Mouse (Mus musculus): ENCODE data around the gene Pwp2. TPM values are rescaled to one million over a fixed set of nuclear protein-coding genes. Genes with fewer than 3 reads are reported as not detected.

Gene Pwp2
- total RNA-seq, 1 experiment from 2014 or later: 32.2 TPM

DNA sequence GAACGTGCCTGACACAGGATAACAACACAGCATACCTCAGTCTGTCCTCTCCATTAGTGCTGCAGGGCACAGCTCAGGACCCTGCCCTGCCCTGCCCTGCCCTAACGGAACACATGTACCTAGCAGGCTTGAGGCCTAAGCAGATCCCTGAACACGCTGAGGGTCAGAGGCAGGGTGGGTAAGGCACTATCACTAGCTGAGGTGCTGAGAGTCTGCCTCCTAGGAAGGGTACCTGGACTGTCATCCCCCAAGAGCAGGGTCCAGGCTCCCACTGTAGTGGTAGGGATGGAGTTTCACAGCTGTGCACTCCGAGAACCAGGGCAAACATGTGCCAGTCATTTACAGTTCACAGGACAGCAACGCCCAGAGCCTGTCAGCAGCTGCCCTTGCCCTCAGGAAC, 10.5 kb downstream of the Pwp2 start:
- no peak for ATAC-seq (replicated peaks; ENCODE audit: low read depth, poor library complexity, severe bottlenecking)

DNA sequence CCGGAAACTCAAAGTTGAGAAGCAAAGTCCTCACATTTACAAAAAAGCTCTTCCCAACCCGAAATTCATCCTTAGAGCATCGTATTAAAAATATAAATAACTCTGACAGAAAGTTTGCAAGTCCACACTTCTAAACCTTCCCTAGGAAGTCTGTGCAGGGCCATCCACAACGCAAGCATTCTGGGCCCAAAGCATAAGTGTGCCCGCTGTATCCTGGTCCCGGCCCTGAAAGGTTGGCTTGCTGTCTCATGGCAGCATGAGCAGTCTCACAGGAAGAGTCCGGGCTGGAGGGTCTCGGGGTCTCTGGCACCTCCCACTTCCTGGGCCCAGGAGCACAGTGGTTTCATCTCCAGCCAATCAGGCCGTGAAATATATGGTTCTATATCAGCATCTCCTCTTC, 13.4 kb downstream of the Pwp2 start:
- no peak for ATAC-seq (replicated peaks; ENCODE audit: low read depth, poor library complexity, severe bottlenecking)

DNA sequence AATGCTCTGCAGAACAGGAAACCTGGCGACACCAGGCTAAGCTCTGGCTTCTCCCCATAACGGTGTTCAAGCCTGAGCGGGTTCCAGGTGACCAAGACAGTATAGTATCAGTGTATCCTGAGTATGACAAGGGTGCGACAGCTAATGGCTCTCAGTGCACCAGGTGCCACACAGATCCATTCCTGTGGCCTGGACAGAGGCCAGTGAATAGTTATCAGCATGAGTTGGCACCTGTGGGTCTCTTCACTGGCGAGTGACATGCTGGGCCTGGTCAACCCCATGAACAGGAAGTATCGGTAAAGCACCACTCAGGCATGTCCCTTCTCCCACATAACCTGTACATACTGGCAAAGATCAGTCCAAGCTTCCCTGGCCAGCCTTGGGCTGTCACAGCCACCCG, 13.9 kb downstream of the Pwp2 start:
- ATAC-seq (replicated peaks; ENCODE audit: low read depth, poor library complexity, severe bottlenecking): no peak

DNA sequence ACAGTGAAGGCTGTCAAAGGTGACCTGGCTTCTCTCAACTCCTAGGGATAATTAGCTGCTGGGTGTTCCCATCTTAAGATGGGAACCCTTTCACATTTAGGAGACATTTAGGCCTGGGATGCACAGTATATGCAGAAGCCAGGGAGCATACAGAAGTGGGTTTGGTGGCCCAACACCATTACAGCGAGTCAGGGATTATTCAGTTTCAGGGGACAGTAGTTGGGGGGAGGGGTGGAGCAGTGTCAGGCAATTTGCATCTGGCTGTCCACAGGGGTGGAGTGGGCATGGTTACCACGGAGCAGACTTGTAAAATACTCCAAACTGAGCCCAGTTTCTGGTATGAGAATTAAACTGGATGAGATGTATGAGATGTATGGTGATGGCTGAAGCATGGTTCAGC, 14.5 kb downstream of the Pwp2 start:
- ATAC-seq (replicated peaks; ENCODE audit: low read depth, poor library complexity, severe bottlenecking): no peak

DNA sequence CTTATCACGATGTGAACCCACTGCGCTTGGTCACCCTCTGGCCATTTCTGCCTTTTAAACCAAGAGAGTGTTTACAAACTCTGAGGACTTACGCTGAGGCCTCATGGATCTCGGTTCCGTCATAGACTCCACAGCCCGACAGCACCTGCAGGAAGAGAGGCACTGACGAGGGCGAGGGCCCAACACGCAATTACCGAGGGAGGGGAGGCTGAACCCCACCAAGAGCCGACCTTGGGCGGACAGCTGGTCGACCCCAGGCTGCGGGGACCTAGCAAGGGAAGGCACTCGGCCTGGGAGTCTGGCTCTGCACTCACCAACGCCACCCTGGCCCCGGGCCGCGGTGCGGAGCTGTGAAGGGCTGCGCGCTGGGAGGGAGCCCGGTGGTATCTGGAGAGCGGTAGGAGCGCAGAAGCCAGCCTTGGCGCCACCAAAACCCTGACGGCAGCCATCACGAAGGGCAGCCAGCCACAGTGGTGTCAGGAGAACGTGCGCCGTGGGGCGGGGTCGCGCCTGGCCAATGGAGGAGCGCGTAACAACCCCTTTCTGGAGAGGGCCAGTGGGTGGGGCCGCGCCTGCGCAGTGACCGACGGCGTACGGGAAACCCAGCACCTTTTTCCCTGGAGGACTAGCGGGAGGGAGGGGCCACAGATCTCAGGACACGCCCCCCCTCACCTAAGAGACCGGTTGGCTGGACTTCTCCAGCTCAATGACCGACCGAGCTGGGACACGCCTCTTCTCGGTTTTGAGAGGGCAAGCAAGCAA, 15.5 kb downstream of the Pwp2 start, which contains the start of gene D10Jhu81e:
TSS of gene D10Jhu81e (minus strand) at position 502 of the 762 bp plus-strand sequence.
- ATAC-seq (replicated peaks; ENCODE audit: low read depth, poor library complexity, severe bottlenecking): peak; percentile 94

DNA sequence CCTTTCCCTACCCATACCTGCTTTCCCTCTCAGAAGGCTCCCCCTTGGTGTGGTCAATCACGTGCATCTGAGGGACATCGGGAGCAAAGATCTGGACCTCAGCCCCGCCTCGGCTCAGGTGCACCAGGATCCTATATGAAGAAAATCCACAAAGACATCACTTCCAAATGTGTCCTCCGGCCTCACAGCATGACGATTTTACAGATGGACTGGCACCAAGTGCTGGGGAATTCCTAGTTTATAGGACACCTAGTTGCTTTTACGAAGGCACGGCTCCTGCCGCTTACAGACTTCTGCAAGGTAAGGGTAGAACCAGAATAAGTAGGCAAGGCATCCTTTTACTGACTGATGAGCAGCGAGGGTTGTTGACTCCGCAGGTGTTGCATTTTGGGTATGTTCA, 16.2 kb downstream of the Pwp2 start:
- no peak for ATAC-seq (replicated peaks; ENCODE audit: low read depth, poor library complexity, severe bottlenecking)

- ATAC-seq (replicated peaks; ENCODE audit: low read depth, poor library complexity, severe bottlenecking): no peak
Measured at GRCm38 (mm10) chr10:78167775-78168174, 17.2 kb downstream of the Pwp2 start.

DNA sequence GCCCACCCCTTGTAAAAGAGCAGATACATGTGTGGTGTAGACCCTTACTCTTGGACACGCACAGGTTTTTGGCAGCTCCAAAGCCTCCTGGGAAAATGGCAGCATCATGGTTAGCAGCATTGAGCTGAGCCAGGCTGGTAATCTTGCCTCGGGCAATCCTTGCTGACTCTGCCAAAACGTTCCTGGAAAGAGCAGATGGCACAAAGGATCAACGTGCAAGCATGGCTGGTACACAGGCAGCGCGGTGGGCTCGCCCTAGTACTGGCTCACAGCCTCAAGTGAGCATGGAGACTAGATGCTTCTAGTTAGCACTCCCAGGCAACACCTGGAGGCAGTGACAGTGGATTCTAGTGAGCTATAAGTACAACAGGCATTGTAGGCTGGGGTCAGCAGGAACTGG, 17.6 kb downstream of the Pwp2 start:
- ATAC-seq (replicated peaks; ENCODE audit: low read depth, poor library complexity, severe bottlenecking): no peak

- ATAC-seq (replicated peaks; ENCODE audit: low read depth, poor library complexity, severe bottlenecking): no peak
Measured at GRCm38 (mm10) chr10:78165256-78166005, 19.5 kb downstream of the Pwp2 start.

DNA sequence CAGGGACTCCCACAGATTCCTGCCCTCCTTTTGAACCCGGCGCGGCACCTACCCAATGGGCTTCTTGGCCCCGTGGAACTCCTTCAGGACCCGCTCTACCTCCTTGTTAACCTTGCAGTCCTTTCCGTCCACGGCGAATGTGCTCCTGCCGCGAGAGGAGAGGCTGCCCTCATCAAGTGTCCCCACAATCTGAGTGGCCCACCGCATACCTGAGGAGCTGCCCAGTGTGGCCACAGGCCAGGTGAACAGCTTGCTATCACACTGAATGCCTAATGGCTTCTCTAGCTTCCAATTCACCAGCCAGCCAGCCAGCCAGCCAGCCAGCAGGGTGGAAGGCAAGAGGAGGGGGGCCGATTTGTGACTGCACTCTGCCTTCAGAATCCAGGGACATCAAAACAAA, 20.2 kb downstream of the Pwp2 start:
- ATAC-seq (replicated peaks; ENCODE audit: low read depth, poor library complexity, severe bottlenecking): no peak

DNA sequence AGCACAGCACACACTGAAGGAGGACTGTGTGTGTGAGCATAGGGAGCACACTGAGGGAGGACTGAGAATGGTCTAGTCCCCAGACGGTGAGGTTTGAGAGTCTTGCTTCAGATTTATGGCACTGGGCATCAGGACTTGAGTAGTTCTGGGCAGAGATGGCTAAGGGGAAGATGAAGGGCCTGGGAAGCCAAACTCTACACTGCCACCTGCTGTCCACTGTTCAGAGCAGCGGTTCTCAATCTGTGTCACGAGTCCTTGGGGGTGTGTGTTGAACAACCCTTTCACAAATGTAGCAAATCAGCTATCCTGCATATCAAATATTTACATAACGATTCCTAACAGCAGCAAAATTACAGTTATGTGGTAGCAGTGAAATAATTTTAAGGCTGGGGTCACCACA, 21.0 kb downstream of the Pwp2 start:
- ATAC-seq (replicated peaks; ENCODE audit: low read depth, poor library complexity, severe bottlenecking): peak; percentile 48

DNA sequence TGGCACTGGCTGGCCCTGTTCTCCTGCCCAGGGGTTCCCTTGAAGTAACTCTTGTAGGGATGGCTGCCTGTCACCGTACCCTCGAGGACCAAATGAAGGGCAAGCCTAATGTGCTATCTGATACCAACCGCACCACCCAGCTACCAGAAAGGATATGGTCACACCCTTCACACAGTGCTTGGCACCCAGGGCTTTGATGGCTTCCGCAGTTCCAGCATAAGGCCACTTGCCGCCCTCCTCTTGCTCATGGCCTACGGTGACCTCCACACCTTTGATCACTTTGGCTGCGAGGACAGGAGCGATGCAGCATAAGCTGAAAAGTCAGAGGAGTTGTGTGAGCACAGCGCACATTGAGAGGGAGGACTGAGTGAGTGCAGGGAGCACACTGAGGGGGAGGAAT, 21.7 kb downstream of the Pwp2 start:
- no peak for ATAC-seq (replicated peaks; ENCODE audit: low read depth, poor library complexity, severe bottlenecking)

GRCm38 (mm10) chr10:78162646-78163045, 22.3 kb downstream of the Pwp2 start:
- no peak for ATAC-seq (replicated peaks; ENCODE audit: low read depth, poor library complexity, severe bottlenecking)

GRCm38 (mm10) chr10:78161096-78161495, 23.9 kb downstream of the Pwp2 start:
- no peak for ATAC-seq (replicated peaks; ENCODE audit: low read depth, poor library complexity, severe bottlenecking)

GRCm38 (mm10) chr10:78160369-78161095, 24.4 kb downstream of the Pwp2 start:
- ATAC-seq (replicated peaks; ENCODE audit: low read depth, poor library complexity, severe bottlenecking): peak; percentile 55

DNA sequence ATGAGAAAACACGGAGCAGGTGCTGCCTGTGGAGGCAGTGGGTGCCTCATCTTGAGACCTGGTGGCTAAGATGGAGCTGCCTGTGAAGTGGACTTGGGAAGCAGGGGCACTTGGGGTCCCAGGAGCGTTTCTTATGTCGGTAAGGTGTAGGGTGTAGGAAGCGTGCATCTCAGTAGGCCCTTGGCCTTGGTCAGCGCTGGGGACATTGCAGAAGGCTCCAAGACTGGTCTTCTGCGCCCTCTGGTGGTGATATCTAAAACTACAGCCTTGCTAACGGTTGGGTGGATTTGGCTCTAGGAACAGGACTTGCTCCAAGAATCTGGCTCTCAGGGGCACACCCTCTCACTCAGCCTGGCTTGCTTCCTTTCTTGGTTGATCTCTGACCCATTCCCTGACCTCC, 25.0 kb downstream of the Pwp2 start:
- ATAC-seq (replicated peaks; ENCODE audit: low read depth, poor library complexity, severe bottlenecking): peak; percentile 67

DNA sequence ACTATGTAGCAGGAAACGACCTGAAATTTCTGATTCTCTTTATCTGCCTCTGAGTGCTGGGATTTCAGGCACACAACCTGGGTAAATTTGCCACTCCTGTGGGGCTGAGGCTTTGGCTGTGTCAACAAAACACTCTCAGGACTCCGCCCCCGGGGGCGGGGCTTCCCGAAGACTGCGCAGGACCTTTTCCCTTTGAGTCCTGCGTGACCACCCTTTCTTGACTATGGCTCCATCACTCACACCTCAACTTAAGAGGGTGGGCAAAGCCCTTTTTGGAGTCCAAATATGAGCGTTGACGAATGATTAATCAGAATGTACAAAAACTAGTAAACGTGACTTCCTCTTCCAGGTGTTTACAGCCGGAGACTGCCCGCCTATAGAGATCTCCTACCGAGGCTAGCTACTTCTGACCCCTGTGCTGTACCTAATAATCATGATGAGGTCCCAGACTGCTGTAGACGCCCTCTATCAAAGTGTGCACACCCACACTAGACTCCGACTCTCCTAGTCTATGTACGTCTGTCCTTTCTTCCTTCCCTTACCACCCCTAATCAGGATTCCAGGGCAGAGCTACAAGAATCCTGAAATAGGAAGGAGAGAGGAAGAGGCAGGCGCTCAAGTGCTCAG, 25.6 kb downstream of the Pwp2 start:
- ATAC-seq (replicated peaks; ENCODE audit: low read depth, poor library complexity, severe bottlenecking): 0 out of 2 replicates have a peak, but pooled peaks have one; percentile 21

GRCm38 (mm10) chr10:78158041-78158440, 26.9 kb downstream of the Pwp2 start:
- ATAC-seq (replicated peaks; ENCODE audit: low read depth, poor library complexity, severe bottlenecking): no peak

- ATAC-seq (replicated peaks; ENCODE audit: low read depth, poor library complexity, severe bottlenecking): no peak
Measured at GRCm38 (mm10) chr10:78156926-78157325, 28.0 kb downstream of the Pwp2 start.
